In genomic region chr9:53895827-53896226, GRCm38 (mm10) we compare ENCODE assay signal across 28 mouse cellular contexts. TPM values are rescaled to one million over a fixed set of nuclear protein-coding genes. Genes with fewer than 3 reads are reported as not detected.
"Had no signal": no experiment of that assay in that cellular context is flagged by ENCODE, and none has a peak within 500 bp of the region (broad histone marks: within the 10 kb centered on the region; RNA-seq: fewer than 3 reads in every experiment).

No protein-coding gene starts in this region.

- H3K4me3 ChIP-seq: heart, adult 2 months; heart, embryonic 13.5 days; heart, embryonic 15.5 days; hindbrain, embryonic 13.5 days; hindbrain, embryonic 15.5 days; layer of hippocampus, adult 2 months; left cerebral cortex, adult 2 months; limb, embryonic 10.5 days; limb, embryonic 12.5 days; liver, embryonic 13.5 days; liver, embryonic 15.5 days had no signal

- H3K27ac ChIP-seq: heart, adult 2 months; heart, embryonic 13.5 days; heart, embryonic 15.5 days; hindbrain, embryonic 13.5 days; hindbrain, embryonic 15.5 days; hindbrain, postnatal 0 days; layer of hippocampus, adult 2 months; left cerebral cortex, adult 2 months; limb, embryonic 10.5 days; limb, embryonic 12.5 days; liver, embryonic 13.5 days; liver, embryonic 15.5 days had no signal

- H3K27me3 ChIP-seq: heart, embryonic 13.5 days; heart, embryonic 15.5 days; hindbrain, embryonic 13.5 days; hindbrain, embryonic 15.5 days; limb, embryonic 12.5 days; liver, embryonic 13.5 days; liver, embryonic 15.5 days had no signal

- H3K36me3 ChIP-seq: heart, embryonic 13.5 days; heart, embryonic 15.5 days; hindbrain, embryonic 13.5 days; hindbrain, embryonic 15.5 days; limb, embryonic 10.5 days; limb, embryonic 12.5 days; liver, embryonic 13.5 days; liver, embryonic 15.5 days had no signal

- ATAC-seq: hindbrain, postnatal 0 days; intestine, embryonic 16.5 days; liver, postnatal 0 days had no signal

- H3K4me1 ChIP-seq: heart, embryonic 13.5 days; heart, embryonic 15.5 days; hindbrain, embryonic 13.5 days; hindbrain, embryonic 15.5 days; limb, embryonic 10.5 days; limb, embryonic 12.5 days; liver, embryonic 13.5 days; liver, embryonic 15.5 days had no signal

- H3K4me2 ChIP-seq: heart, embryonic 11.5 days; heart, embryonic 13.5 days; heart, embryonic 15.5 days; hindbrain, embryonic 13.5 days; hindbrain, embryonic 15.5 days; limb, embryonic 12.5 days; liver, embryonic 11.5 days; liver, embryonic 13.5 days; liver, embryonic 15.5 days had no signal

- H3K9me3 ChIP-seq: heart, embryonic 13.5 days; heart, embryonic 15.5 days; hindbrain, embryonic 13.5 days; hindbrain, embryonic 15.5 days; limb, embryonic 10.5 days; liver, embryonic 13.5 days; liver, embryonic 15.5 days had no signal

- H3K9ac ChIP-seq: heart, embryonic 13.5 days; heart, embryonic 15.5 days; hindbrain, embryonic 13.5 days; hindbrain, embryonic 15.5 days; limb, embryonic 12.5 days; liver, embryonic 13.5 days; liver, embryonic 15.5 days; liver, postnatal 0 days had no signal

- DNase-seq: gastrocnemius, postnatal 14 days; gastrocnemius, postnatal 36 days; heart, adult 11 months; heart, adult 2 months; heart, postnatal 14 days; heart, postnatal 36 days; kidney, adult 11 months; kidney, adult 8-10 months; kidney, postnatal 14 days; liver; liver, embryonic 13.5 days; liver, postnatal 0 days had no signal

RNA-seq across cellular contexts. Expression of gene Sln, which starts 45.9 kb away (rescaled TPM):
- total RNA-seq: hematopoietic stem cell, adult 5-6 weeks; hindbrain, postnatal 0 days; left cerebral cortex, adult 2 months; left cerebral cortex, postnatal 14 days had no signal
- polyA plus RNA-seq: intestine, embryonic 14.5 days had no signal
